Mouse (Mus musculus) macrophage (primary cell): ENCODE data around the gene Slc18a3. TPM values are rescaled to one million over a fixed set of nuclear protein-coding genes. Genes with fewer than 3 reads are reported as not detected.

Experiments
- H3K27ac ChIP-seq: fragments of 350-480 bp; formaldehyde crosslinking; 2 replicates; pipeline ENCODE4 v1.9.0; 2021
- H3K36me3 ChIP-seq: fragments of 350-480 bp; formaldehyde crosslinking; 2 replicates; pipeline ENCODE4 v1.9.0; 2021; ENCODE audit errors: inconsistent target
- H3K4me3 ChIP-seq: fragments of 350-480 bp; formaldehyde crosslinking; 2 replicates; pipeline ENCODE4 v1.9.0; 2021; ENCODE audit errors: inconsistent target
- H3K79me2 ChIP-seq: fragments of 350-480 bp; formaldehyde crosslinking; 2 replicates; pipeline ENCODE4 v1.9.0; 2021; ENCODE audit errors: inconsistent target
- WGBS: methylation state at CpG from one replicate; pipeline ENCODE4 v1.1.7; 2026; ENCODE audit warnings: inconsistent platforms; ENCODE audit not compliant: missing documents; 5-methylcytosine and 5-hydroxymethylcytosine counted together
- polyA plus RNA-seq: library from polyadenylated mRNA; stranded (reverse); fragments of 250-400 nt; gene quantifications from 3 replicates; pipeline ENCODE4 v1.2.4, GENCODE M21; 2018; ENCODE audit warnings: inconsistent platforms

Slc18a3 gene
- polyA plus RNA-seq, 1 experiment from 2014 or later = not detected

DNA sequence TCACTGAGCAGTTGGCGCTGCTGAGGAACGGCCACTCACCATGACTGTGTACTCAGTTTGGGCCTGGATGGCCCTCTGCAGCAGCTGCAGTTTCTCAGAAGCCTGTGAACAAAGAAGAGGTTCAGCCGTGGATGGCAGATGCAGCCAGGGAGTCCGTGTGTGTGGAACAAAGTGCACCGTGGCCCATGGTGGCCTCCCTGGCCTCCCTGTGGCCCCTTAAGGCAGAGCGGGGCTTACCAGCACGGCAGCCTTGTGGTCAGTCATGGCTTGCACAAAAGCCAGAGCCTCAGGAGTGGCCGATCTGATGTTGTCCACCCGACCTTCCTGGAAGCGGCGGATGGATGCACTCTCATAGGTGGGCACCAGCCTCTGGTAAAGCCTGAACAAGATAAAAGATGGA is 45.9 kb downstream of the Slc18a3 start:
- 88% methylated on average over 11 of the region's 11 CpGs for WGBS
- H3K4me3 ChIP-seq = no peak overlapping the region
- H3K79me2 ChIP-seq = no peaks in the 10 kb centered on the region
- no peaks in the 10 kb centered on the region for H3K36me3 ChIP-seq
- H3K27ac ChIP-seq = no peak overlapping the region

Other genes starting within 250 kb of the Slc18a3 start
- 0.07 to 0.14 TPM in 2 of 3 replicates, not detected in the other for gene Ogdhl, start 142.8 kb downstream of the Slc18a3 start, polyA plus RNA-seq
- not detected in 3 replicates for gene 1700024G13Rik, start 76.5 kb downstream of the Slc18a3 start, polyA plus RNA-seq
- gene Chat, start 1.1 kb upstream of the Slc18a3 start, polyA plus RNA-seq = not detected in 3 replicates
- gene Ercc6, start 48.7 kb upstream of the Slc18a3 start, polyA plus RNA-seq = 2.9 to 4.7 TPM (median 3.1 TPM) in 3 replicates
- not detected in 3 replicates for gene Prrxl1, start 134.6 kb upstream of the Slc18a3 start, polyA plus RNA-seq
- not detected in 3 replicates for gene 3425401B19Rik, start 220.4 kb upstream of the Slc18a3 start, polyA plus RNA-seq